Mouse (Mus musculus) heart, postnatal 0 days (tissue): ENCODE data around the gene Ugt1a10.

Source experiments
- CTCF ChIP-seq: IDR thresholded peaks from 2 replicates; pipeline ENCODE4 v1.5.1; 2016; ENCODE audit warnings: antibody characterized with exemption, control low read depth, low read depth
- EP300 ChIP-seq: IDR thresholded peaks from 2 replicates; pipeline ENCODE4 v1.6.1; 2016; ENCODE audit warnings: antibody characterized with exemption, low read depth

DNA sequence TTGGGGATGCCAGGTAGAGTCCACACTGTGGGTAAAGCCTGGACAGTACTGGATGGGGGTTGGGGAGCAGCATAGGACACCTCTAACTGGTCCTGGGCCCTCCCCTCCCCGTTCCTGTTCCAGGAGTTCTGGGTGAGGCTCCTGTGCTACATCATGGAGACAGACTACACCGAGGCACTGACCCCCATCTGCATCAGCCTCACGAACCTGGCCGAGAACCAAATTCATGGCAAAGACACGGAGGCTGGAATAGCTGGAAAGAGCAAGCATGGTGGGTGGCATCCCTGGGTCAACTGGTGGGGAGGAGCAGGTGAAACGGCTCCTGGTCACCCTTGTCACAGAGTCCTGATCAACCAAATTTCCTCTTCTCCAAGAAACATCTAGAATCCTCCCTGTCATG, 183.6 kb downstream of the Ugt1a10 start:
- TF ChIP-seq CTCF: no peak
- no peak for TF ChIP-seq EP300
